Mouse (Mus musculus) right cerebral cortex, adult 2 months (tissue): ENCODE results near the gene P2rx7.
A peak's percentile ranks its signal among the peaks of the same experiment; 100 is the strongest.

Experiments used
- DNase-seq, 2 experiments: peaks; one replicate each; pipeline ENCODE4 v3.0.0; 2021 to 2022; ENCODE audit warnings: low spot score in 2 of 2

The P2rx7 gene

DNA sequence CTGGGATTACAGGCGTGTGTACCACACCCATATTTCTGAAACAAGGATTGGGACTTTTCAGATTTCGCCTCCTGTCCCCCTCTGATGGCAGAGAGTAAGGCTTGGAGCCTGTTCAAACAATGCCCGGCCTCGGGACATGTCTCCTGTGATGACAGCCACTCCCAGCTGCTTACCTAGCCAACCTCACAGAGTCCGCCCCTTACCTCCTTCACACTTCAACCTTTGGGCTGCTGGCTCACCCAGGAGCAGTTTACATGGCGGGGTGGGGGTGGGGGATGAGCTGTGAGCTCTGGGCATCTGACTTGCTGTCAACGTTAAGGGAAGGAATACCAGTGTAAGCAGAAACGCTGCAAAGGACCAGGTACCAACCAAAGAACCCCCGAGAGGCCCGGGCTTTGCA lies 87.1 kb downstream of the P2rx7 start:
- no peak for DNase-seq

DNA sequence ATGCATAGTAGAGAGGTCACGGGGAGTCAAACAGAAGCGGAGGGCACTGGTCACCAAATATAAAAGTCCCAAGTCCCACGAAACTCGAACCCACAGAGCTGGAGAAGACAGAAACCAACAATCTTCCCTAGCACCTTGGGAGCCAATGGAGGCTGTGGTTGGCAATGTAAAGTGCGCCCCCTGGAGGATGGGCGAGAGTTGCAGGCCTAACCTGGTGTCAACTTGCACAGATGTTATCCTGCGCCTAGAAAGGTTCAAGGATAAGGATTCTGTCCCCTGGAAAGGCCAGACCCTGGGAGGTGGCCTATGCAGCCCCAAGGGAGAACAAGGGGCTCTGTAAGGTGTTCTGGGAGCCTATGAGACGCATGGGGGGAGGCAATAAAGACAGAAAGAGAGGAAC lies 87.6 kb downstream of the P2rx7 start:
- peak; percentile 71 to 78 for DNase-seq

DNA sequence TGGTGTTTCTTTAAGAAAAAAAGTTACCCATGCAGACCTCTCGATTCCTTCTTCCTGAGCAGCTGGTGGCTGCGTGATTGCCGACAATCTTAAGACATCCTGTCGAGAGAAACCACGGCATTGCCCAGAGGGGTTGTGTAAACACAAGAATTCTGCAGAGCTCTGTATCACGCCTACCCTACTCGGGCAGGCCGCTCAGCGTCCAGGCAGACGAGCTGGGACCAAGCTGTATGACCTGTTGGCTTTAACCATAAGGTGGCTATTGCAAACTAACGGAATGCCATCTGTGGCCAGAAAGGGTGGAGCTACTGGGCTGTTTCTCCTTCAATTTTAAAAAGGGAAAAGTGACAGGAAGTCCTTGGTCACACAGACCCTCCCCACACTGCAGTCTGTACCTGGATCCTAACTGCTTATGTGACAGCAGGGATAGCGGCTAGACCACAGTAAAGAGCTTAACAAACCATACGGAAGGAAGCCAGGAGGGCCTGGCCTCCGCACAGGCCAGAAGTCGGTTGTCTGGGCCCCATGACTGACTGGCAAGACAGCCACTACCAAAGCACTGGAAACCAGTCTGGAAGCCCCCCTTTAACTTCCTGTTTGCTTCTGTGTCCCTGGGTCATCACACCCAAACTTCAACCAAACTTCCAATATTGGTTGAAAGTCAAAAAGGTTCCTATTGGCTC lies 88.4 kb downstream of the P2rx7 start:
- no peak for DNase-seq

DNA sequence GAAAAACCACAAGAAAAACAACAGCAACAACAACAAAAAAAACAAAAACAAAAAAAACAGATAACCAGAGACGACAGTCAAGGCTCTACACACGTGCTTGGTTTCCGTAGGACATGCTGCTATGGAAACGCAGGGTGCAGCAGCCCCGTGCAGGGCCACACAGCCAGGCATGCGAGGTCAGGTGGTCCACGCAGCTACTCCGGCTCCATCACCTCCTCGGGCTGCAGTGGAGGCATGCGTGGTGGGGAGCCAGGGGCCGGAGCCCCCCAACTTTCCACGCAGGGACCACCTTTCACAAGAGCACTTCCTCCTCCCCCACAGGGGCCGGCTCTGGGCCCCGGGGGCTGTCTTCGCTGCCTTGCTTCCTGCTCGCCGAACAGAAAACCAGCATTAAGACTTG lies 90.2 kb downstream of the P2rx7 start:
- no peak for DNase-seq

DNA sequence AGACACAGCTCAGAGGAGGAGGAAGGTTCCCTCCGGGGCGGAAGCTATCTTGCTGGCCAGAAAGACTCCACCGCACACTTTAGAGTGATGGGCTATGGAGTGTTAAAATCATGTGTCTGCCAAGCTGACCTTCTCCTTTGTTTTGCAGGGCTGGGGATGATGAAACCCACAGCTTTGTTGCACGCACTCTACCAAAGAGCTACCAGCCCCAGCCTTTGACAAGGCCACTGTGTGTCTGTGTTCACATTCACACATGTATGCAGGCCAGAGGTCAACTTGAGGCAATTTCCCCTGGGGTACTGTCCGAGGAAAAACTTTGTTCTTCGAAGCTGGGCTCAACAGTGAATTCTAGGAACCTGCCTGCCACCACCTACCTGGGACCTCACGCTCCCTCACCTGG lies 92.1 kb downstream of the P2rx7 start:
- DNase-seq: no peak

DNA sequence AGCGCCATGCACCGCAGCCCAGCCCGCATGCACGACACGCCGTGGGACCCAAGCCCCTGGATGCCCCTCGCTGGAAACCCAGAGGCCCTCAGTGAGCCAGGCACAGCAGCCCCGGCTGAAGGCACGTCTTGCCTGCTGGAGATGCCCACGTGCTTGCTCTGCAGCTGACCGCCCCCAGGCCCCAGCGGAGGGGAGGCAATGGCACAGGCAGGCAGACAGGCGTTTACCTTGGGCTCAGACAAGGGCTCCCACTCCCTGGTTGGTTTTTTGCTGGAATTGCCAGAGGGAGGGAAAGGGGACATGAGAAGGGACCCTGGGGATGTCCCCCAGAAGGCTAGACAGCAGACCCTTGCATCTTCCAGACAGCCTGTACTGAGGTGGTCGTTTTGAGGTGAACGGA lies 93.0 kb downstream of the P2rx7 start:
- DNase-seq: no peak
